Mouse (Mus musculus) naive thymus-derived CD4-positive, alpha-beta T cell, adult 2 months (primary cell): ENCODE results near the gene Bcl11a.

Source experiments
- DNase-seq: peaks from one replicate; pipeline ENCODE4 v3.0.0-alpha.2; 2011; ENCODE audit warnings: low read depth

The Bcl11a gene

DNA sequence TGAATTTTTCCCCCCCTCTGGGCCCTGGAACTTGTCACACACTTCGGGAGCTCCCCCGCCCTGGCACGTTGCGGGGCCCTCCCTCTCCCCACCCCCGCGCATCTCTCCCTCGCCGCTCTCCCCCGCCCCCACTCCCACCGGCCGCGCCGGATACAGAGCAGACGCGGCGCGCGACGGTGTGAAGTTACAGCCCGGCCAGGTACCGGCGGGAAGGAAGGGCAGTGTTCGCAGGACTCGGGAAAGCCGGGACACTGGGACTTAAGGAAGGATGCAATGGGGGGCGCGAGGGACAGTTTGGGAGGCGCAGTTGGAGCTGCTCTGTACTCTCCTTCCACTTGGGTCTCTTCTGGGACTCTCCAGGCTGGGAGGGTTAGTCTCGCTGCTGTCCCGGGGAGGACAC, 2.7 kb downstream of the Bcl11a start:
- DNase-seq, result peak; percentile 15

DNA sequence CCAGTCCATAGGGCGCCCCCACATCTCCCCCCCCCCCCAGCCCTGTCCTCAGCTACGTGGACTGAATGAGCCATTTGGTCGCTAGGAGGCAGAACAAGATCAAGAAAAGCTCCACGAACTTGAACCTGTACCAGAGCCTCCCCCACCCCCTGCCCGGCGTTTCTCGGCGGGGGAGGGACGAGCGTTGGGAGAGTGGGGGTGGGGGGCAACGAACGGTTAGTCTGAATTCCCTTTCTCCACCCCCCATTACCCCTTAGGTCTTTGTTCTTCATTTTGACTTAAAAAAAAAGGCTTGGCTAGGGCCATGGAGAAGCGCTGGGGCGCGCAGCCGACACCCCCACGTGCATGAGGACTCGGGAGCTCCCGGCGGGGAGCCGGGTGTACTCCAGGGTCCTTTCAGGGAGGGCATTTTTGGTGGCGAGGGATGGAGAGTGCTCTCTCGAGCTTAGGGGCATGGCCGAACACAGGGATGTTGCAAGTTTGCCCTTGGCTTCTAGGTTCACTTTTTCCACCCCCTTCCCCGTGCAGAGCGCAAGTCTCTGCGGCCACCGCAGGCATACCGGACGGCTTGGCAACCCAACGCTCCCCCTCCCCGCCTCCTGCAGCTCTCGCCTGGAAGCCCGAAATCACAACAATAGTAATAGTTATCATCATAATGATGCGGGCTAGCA, 3.3 kb downstream of the Bcl11a start:
- DNase-seq, result peak; percentile 17

DNA sequence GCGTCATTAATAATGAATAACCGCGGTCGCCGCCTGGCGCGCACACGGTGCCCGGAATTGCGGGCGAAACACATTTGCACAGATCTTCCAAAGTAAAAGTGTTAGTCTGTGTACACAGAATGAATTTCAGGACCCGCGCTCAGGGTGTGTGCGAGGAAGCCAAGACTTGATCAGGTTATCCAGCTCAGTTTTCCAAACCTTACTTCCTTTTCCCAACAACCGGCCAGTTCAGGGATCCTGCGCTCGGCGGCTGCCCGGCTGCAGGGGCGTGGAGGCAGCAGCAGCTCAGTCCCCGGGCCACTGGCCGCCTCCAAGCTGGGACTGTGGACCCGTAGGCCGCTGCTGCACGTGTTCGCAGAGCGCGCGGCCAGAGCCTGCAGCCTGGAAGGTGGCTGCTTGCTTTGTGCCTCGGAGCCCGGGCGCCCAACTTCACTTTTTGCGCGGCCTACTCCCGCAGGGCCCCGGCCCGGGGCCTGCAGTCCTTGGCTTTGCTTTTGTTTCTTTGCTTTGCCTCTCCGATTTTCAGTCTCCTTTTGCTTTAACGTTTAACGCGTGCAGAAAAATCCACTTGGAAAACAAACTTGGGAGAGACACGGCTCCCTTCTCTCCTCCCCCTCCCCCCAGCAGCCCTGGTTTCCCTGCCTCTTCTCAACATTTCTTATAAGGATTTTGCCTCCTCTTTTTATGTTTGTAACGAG, 4.0 kb downstream of the Bcl11a start:
- DNase-seq, result no peak

DNA sequence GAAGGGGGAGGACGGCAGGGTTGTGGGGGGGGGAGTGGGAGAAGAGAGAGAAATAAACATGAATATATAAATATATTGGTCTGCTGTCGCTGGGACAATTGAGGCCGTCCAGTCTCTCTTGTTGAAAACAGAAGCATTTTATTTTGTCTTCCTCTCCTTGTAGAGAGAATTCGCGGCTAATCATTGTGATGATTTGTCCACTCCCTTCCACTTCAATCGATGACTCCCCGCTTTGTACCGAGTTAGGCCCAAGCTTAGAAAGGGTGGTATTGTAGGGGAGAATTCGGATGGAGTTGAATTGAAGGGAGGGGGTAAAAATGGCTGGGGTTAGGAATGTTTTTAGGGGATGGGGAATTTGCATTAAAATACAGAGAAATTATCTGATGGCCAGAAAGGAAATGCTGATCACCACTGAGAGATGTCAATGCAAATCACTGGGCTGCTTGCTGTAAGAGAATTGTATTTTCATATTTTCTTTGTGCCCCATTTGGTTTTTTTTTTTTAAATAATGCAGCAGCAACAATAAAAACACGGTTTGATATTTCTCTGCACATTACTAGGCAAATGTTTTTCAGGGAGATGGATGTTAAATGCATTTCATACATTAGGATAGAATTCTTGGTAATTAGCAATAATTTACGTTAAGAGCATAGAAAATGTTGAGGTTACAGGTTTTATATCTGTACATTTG, 4.7 kb downstream of the Bcl11a start:
- DNase-seq, result no peak

DNA sequence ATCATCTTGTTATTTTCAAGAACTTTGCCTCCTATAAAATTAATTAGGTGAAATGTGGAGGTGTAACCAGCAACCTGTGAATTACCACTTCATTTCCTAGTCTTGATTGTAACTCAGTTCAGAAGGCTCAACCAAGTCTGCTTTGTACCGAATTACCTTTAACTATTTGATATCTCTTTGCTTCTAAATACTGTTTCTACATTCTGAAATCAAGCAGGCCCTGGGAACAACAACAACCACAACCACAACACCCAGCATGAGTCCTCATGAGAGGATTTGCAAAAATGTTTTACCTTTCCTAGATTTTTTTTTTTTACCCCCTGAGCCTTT, 5.2 kb downstream of the Bcl11a start:
- no peak for DNase-seq

DNA sequence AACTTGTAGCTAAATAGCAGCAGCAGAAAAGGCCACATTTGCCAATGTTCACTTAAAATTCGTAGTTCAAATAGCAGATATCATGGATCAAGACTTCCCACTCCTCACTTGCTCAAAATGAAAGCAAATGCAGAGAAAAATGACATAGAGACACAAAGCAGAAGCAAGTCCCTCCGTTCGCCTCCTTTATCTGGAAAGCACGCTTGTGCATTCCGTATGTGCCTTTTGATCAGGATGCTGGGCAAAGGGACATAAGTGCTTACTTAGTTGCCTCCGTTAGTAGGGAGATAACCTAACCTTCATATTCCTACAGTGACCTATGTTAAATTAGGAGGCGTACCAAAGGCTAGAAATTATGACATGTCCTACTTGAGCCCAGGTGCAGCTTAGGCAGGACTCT, 5.6 kb downstream of the Bcl11a start:
- DNase-seq, result no peak

DNA sequence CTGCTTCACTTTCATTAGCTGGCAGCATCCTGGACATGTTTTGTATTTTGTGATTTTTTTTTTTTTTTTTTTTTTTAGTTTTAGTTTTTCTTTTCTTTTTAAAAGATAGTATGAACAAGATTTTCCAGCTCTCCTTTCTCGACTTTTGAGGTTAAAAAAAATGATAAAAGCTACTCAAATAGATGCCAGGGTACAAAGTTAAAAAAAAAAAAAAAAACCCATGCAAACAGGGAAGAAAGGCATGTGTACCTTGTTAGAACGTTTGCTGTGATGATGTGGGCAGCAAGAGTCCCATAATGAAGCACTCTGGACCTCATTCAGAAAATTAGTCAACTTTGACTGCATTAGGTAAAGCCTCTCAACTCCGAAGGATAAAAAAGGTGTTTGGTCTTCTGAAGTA, 6.2 kb downstream of the Bcl11a start:
- no peak for DNase-seq

DNA sequence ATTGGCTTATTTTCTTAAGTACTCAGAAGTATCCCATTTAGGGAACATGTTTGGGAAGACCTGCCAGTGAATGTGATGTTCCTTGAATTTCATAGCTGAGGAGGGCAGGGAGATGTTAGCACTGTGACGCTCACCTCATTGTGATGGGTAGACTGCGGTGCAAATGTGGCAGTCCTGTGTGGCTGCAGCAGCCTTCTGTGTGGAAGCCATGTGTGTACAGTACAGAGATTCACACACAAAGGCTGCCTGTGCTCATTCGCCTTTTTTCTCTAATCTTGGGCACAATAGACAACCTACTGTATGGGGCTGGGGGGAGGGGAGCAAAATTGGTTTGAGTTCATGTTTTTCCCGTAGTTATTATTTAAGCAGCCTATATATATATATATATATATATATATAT, 6.7 kb downstream of the Bcl11a start:
- DNase-seq, result no peak

DNA sequence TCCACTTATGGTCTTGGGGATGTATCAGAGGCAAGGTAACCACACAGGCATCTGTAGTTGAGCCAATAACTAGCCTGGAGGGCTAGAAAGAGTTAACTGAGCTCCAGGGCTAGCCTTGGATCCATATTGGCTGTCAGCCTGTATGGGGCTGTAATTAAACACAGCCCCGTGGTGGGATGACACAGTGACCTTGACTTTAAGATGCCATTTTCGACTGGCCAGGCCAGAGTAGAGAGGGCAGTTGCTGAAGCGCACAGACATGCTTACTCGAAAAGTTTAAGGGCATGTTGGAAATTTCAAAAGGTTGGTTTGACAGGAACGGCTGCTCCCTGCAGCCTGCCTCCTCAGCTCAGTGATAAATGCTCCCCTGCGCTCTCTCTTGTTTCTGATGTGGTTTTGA, 8.1 kb downstream of the Bcl11a start:
- DNase-seq, result no peak

DNA sequence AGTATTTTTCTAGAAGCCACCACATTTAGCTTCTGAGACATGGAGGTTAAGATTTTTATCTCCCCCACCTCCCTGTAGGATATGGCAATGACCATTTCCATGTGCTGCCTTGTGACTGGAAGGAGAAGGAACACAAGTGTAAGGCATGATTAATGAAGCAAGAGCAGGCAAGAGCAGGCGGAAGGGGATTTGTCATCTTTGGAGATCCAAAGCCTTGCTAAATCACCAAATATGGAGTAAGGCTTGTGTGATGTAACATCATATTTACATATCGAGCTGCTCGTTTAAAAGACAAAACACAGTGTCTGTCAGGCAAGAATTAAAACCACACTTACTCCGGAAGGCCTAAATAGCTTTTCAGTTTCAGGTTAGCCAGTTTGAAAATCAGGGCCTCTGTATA, 9.2 kb downstream of the Bcl11a start:
- no peak for DNase-seq

DNA sequence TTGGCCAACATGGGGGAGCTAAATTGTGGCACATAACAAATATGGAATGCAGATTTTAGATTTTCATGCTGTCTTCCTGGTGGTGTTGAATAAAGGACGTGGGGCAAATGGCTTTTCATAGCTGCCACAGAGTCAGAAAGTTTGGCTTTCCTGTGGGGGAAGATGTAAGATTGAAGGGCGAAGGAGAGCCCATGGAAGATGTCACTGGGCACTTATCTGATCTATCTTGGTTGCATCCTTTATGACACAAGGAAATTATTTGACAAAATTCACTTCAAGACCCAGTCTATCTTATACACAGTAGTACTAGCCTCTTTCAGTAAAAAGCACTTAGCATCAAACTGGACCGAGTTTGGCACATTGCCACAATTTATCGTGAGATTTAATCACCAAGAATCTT, 12.6 kb downstream of the Bcl11a start:
- DNase-seq, result no peak

DNA sequence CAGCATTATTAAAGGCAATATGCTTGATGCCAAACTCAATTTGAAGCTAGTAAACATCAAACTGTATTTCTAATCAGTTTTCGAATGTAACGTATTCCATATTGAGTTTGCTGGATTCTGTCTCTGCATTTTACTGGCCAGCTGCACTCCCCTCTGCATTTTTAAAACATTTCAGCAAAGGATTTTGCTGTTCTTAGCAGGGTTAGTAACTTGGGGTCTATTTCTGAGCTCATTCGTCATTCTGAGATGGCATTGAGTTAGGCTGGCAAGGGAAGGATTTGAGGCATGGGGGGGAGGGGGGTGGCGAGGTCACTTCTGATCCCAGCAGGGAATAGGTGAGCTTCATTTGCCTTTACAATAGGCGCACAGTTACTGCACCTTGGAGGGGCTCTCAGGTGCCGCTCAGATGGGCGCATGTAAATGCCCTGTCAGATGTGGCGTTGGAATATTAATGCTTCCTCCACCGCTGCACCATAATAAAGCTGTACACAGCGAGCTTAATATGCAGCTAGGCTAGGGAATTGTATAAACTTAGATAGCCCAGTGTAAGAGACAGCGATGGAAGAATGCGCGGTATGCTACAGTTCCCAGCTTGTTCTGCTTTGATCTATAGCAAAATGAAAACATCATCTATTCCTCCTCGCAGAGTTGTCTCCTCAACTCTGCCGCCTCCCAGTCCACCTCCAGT, 13.7 kb downstream of the Bcl11a start:
- no peak for DNase-seq

DNA sequence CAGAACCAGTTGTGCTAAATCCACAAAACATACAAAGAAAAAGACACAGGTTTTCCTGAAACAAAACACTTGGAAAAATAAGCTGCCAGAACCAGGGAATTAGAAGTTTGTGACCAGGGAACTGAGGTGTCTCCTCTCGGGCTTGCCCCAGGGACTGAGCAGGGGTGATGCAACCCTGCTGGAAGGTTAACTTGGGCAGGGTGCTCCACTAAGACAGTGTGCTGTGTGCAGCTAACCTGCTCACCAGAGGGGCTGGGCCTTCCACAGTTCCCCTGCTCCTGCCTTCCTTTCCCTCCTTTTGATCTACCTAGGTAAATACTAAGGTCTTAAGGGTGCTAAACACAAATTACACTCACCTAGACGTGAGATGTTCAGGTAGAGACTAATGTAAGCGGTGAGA, 14.8 kb downstream of the Bcl11a start:
- no peak for DNase-seq

DNA sequence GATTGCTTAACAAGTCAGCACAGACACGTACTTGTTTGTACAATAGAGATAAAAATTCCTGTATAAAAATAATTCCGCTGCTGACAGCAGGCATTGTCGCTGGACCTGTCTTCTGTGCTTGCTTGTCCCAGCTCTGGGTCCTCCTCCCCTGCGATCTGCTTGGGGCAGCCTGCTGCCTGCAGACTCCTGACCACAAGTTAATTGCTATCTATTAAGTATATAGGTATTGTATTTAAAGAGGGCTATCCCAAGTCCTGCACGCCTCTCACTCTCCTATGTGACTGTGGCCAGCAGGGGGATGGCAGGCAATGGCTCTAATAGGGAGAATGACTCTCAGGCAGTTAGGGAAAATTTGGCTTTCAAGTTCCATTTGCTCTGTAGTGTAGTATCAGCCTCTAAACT, 16.2 kb downstream of the Bcl11a start:
- no peak for DNase-seq

DNA sequence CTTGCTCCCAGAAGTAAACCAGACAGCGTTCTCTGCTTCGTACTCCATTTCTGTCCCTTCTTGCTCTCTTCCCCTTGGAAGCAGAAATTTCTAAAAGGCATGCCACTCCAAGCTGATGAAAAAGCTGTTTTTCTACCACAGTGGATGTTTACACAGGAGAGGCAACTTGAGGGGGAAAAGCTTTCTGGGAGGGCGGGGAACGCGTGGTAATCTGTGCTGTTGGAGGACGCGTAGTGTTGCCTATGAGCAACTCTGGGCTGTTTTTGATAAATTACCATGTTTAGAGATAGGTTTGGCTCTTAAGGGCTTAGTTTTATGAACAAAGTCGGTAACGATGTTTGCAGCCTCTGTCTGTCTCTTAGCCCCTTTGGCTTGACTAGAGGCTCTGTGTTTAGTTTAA, 17.4 kb downstream of the Bcl11a start:
- no peak for DNase-seq

DNA sequence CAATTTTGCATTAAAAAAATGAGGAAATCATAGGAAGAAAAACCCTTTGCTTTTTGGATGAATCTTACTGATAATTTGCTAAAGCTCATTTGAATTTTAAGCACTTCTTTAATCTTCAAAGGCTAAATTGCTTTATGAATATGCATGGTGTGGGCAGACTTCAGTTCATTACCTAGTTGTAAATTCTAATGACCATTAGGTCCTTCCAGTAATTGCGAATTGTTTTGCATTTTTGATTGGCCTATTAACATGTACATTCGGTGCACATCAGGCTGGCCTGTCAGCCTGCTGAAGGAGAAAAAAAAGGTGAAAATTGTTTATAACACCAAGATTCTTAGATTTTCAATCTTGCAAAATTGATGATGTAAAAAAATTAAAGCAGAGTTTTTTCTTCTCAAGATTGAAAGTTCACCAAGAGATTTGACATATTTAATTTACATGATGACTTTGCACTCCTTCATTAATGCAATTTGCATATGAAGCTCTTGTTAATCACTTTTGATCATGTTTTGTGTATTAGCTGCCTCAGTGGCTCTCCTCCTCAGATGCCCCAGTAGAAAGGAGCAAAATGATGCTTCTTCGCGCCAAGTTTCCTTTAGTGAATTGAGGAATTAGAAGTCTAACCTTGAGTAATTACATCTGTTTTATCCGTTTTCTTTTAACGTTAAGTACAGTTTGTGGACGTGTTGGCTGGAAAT, 17.9 kb downstream of the Bcl11a start:
- no peak for DNase-seq

DNA sequence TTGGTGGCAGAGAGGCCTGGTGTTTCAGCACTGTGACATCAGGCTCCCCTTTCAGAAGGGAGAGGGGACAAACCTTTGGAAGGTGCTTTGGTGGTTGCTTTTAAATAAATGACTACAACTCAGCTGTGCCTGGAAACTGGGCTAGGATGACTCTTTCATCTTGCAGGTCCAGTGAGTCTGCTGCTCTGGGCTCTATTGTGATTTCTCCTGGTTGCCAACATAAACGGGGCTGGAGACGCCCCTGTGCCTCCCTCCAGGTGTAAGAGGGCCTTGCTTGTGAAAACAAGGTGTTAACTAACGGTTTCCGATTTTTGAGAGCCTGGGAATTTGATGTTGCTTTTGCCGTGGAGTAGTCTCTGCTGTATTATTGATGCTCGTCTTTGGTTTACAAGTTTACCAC, 18.6 kb downstream of the Bcl11a start:
- DNase-seq, result no peak

DNA sequence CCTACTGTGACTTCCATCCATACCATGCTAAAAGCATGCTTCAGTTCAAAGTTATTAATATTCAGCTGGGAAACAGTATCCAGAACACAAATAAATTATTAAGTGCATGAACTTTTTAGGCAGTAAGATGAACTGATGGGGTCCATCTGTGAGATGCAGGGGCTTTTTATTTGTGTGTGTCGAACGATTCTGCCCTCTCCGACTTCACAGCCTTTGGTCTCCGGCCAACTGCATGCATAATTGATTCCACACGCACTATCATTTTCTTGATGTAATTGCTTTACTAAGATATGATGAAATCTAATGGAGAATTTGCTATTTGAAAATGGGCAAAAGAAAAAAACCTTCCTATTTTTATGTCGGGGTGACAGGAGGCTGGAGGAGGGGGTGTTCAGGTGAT, 19.2 kb downstream of the Bcl11a start:
- no peak for DNase-seq

DNA sequence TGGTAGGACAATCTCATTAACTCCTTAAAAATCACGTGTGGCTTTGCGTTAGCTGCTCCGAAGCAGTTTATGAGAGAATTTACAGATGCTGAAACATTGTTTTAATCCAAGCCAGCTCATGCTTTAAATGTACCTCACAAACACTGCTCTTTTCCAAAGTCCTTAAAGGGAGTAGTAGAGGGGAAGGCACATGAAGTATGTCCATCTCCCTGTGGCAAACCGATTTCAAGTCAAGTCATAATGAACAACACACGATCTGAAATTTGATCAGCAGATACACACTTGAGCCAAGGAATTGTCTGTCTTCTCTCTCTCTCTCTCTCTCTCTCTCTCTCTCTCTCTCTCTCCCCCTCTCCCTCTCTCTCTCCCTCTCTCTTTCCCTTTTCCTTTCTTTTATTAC, 20.2 kb downstream of the Bcl11a start:
- DNase-seq, result no peak

DNA sequence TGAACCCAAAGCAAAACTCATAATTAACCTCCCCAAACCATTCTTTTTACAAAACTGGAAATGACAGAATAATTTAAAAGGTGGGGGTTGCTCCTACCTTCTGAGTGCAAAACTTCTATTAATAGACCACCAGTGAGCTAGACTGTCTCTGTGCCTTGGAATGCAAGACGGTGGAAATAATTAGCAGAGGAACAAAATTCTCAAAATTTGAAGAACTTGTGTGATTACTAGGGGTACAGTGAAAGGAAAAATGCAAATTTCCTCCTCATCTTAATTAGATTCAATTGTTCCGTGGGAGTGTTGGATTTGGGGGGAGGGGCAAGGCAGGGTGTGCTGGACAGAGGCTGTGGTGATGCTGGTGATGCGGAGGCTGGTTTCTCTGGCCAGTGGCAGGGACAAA, 20.8 kb downstream of the Bcl11a start:
- DNase-seq, result no peak

DNA sequence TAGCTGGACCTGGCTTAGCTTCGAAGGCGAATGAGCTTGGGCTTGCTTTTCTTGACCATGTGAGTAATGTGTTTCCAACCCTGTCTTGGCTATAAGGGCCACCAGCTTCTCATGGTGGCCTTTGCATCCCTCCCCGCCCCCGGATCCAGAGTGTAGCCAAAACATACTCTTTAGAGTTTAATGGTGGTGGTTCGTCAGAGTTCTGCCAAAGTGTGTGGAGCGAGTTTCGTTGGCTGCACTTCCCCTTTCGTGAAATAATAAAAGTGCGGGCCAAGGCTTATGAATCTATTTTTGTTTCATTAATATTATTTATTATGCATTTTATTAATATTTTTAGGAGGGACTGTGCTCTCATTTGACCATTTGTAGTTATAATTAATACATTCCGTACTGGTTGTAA, 21.4 kb downstream of the Bcl11a start:
- DNase-seq, result no peak

DNA sequence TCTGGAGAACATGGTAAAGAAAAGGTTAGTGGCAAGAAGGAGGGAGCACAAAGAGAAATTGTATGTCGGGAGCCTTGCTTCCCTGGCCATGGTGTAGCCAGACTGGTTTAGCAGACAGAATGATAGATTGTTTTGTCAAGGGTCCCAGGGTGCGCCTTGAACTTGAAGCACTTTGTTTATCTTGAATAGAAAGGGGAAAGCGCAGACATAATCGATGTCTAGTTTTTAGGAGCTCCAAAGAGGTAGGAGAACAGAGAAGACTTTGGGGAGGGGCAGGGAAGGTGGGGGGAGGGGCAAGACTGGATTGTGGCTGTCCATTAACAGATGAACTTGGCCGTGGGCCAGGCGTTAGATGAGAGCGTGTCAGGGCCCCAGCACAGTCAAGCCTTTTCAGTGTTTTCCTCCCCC, 22.0 kb downstream of the Bcl11a start:
- no peak for DNase-seq
